Mouse (Mus musculus) E14TG2a.4 (cell line): ENCODE data around the gene Scfd2.

Source experiments
- CTCF ChIP-seq: conservative IDR thresholded peaks from 2 replicates; pipeline ENCODE4 v1.5.1; 2014; ENCODE audit warnings: low read length
- NANOG ChIP-seq: IDR thresholded peaks from 2 replicates; pipeline ENCODE4 v1.6.1; 2014; ENCODE audit warnings: borderline replicate concordance, low read length, mixed read lengths
- POU5F1 ChIP-seq: IDR thresholded peaks from 2 replicates; pipeline ENCODE4 v1.6.1; 2014; ENCODE audit warnings: low read length, borderline replicate concordance

GRCm38 (mm10) chr5:74281480-74281879, 250.1 kb downstream of the Scfd2 start:
- TF ChIP-seq CTCF (no peak), NANOG (no peak), POU5F1 (no peak)
